Mouse (Mus musculus): ENCODE measurements around the gene Rrnad1.

GRCm38 (mm10) chr3:87903821-87904220, 26.7 kb downstream of the Rrnad1 start:
- TF ChIP-seq CTCF (IDR thresholded peaks at IDR 0.05; ENCODE audit: low read depth, low read length) = no peak
- no peak for TF ChIP-seq POLR2AphosphoS5 (IDR thresholded peaks at IDR 0.05; ENCODE audit: insufficient replicate concordance, low read depth, low read length)
- no peak for TF ChIP-seq GATA1 (IDR thresholded peaks at IDR 0.05; ENCODE audit: borderline replicate concordance, low read length)

All from G1E (cell line).